Mouse (Mus musculus) forebrain, embryonic 12.5 days (tissue): Measurements from ENCODE around the gene Rnf144b. TPM values are rescaled to one million over a fixed set of nuclear protein-coding genes. Genes with fewer than 3 reads are reported as not detected.

ENCODE experiments used
- ATAC-seq: fragments of 200-750 bp; cut with Nextera tagmentation; 2 replicates; pipeline ENCODE4 v1.8.0; 2017; ENCODE audit warnings: moderate TSS enrichment; ENCODE audit not compliant: low FRiP score
- H3K27ac ChIP-seq: fragments of 300-500 bp; sonication (generic); 2 replicates; pipeline ENCODE4 v1.5.1; 2016; ENCODE audit warnings: mild to moderate bottlenecking
- H3K27me3 ChIP-seq: fragments of 300-500 bp; sonication (generic); 2 replicates; pipeline ENCODE4 v1.6.1; 2016; ENCODE audit warnings: mild to moderate bottlenecking
- H3K36me3 ChIP-seq: fragments of 300-500 bp; sonication (generic); replicated peaks from 2 replicates; pipeline ENCODE4 v1.6.1; 2016; ENCODE audit warnings: mild to moderate bottlenecking
- H3K4me1 ChIP-seq: fragments of 300-500 bp; sonication (generic); 2 replicates; pipeline ENCODE4 v1.6.1; 2016
- H3K4me2 ChIP-seq: fragments of 300-500 bp; sonication (generic); 2 replicates; pipeline ENCODE4 v1.6.1; 2016; ENCODE audit warnings: mild to moderate bottlenecking, moderate library complexity
- H3K4me3 ChIP-seq: fragments of 300-500 bp; sonication (generic); replicated peaks from 2 replicates; pipeline ENCODE4 v1.5.1; 2016; ENCODE audit warnings: mild to moderate bottlenecking
- H3K9ac ChIP-seq: fragments of 300-500 bp; sonication (generic); 2 replicates; pipeline ENCODE4 v1.6.1; 2016; ENCODE audit warnings: mild to moderate bottlenecking
- H3K9me3 ChIP-seq: fragments of 300-500 bp; sonication (generic); 2 replicates; pipeline ENCODE4 v1.6.1; 2016
- WGBS: fragments of 180-500 bp; shearing (Covaris S2); methylation state at CpG from one replicate; pipeline ENCODE4 v1.1.7; 2016; 5-methylcytosine and 5-hydroxymethylcytosine counted together
- polyA plus RNA-seq: library from polyadenylated mRNA; unstranded; fragments of >200 nt; fragmentation: Nextera tagmentation; extraction: Ambion mirVana; gene quantifications from 2 replicates; pipeline ENCODE4 v1.2.1, GENCODE M21; 2016

Gene Rnf144b
- polyA plus RNA-seq, 1 experiment from 2014 or later: 0.56 TPM

- no peaks in the 10 kb centered on the region for H3K9me3 ChIP-seq
- H3K27me3 ChIP-seq: no peaks in the 10 kb centered on the region
- peak overlapping the region; percentile 73 for H3K4me2 ChIP-seq
- H3K9ac ChIP-seq: peak overlapping the region; percentile 97
- under 1% methylated on average over 25 of the region's 25 CpGs for WGBS
- H3K36me3 ChIP-seq: peaks cover 15% of the 10 kb centered on the region
- H3K4me3 ChIP-seq: peak overlapping the region; percentile 95
- no peak for ATAC-seq
- peaks cover 26% of the 10 kb centered on the region for H3K4me1 ChIP-seq
- peak overlapping the region; percentile 100 for H3K27ac ChIP-seq
Measured at GRCm38 (mm10) chr13:47104856-47105541, 17.5 kb upstream of the Rnf144b start.

DNA sequence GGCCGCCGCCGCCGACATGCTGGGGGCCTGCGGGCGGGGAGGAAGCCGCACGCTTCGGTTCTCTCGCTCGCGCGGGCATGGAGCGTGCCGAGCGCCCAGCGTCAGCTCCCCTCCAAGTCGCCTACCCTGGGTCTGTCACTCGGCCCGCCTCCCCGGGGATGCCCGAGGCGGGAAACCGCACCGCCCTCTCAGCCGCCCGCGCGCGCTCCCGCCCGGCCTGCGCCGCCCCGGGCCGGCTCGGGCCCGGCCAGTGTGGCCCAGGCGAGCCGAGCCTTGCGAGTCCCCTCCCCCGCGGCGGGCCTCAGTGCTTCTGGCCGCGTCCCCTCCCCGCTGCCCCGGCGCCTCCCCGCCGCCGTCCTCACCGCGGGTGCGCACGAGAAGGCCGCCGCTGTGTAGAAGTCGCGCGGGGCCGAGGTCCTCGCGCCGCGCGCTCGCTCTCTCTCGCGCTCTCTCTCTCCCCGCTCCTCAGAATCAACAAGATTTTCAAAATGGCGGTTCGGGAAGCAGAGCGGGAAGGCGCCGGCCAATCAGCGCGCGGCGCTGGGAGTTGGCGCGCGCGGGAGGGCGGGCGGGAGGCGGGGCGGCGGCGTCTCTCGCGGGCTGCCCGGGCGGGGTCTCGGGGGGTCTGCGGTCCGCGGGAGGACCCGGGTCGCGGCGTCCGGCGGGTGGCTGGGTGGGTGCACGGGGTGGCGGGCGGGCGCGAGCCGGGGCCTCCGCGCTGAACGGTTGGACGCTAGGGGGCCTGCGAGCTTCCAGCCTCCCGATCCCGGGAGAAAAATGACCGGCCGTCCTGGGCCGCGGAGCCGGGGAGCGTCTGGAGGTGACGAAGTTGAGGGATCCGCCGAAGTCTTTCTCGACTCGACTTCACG is 16.5 kb upstream of the Rnf144b start, which contains the start of gene Dek:
Dek (minus strand) TSS at position 491 of the 869 bp plus-strand sequence.
- Histone ChIP-seq H3K4me1 (peaks cover 26% of the 10 kb centered on the region), H3K4me3 (peak within 1 kb of the TSS; percentile 95), H3K9me3 (no peaks in the 10 kb centered on the region), H3K9ac (peak within 1 kb of the TSS; percentile 97), H3K36me3 (peaks cover 9% of the 10 kb centered on the region), H3K27me3 (no peaks in the 10 kb centered on the region), H3K27ac (peak within 1 kb of the TSS; percentile 100), H3K4me2 (peak within 1 kb of the TSS; percentile 73)
- ATAC-seq: peak; percentile 93
- under 1% methylated on average over 99 of the region's 129 CpGs for WGBS

- H3K9ac ChIP-seq: peak overlapping the region; percentile 97
- ATAC-seq: peak; percentile 54
- WGBS: under 1% methylated on average over 20 of the region's 20 CpGs
Measured at GRCm38 (mm10) chr13:47106580-47106888, 15.9 kb upstream of the Rnf144b start.

GRCm38 (mm10) chr13:47109239-47109638 is 13.2 kb upstream of the Rnf144b start:
- H3K27ac ChIP-seq: no peak overlapping the region
- H3K27me3 ChIP-seq: no peaks in the 10 kb centered on the region
- no peak for ATAC-seq
- H3K9ac ChIP-seq: no peak overlapping the region
- H3K36me3 ChIP-seq: no peaks in the 10 kb centered on the region
- no peaks in the 10 kb centered on the region for H3K9me3 ChIP-seq
- no peak overlapping the region for H3K4me2 ChIP-seq
- WGBS: 76% methylated on average over 2 of the region's 2 CpGs
- H3K4me3 ChIP-seq: no peak overlapping the region
- peaks cover 12% of the 10 kb centered on the region for H3K4me1 ChIP-seq

More at GRCm38 (mm10) chr13:47106580-47106888, 15.9 kb upstream of the Rnf144b start:
- Histone ChIP-seq H3K9me3 (no peaks in the 10 kb centered on the region), H3K27ac (peak overlapping the region; percentile 100), H3K4me3 (peak overlapping the region; percentile 95), H3K4me1 (peaks cover 26% of the 10 kb centered on the region), H3K4me2 (peak overlapping the region; percentile 73), H3K27me3 (no peaks in the 10 kb centered on the region), H3K36me3 (0 out of 2 replicates have a peak, but pooled peaks cover 4% of the 10 kb centered on the region)

- WGBS: 82% methylated on average over 3 of the region's 3 CpGs
- no peak overlapping the region for H3K27ac ChIP-seq
- H3K4me2 ChIP-seq: no peak overlapping the region
- H3K36me3 ChIP-seq: no peaks in the 10 kb centered on the region
- no peak overlapping the region for H3K9ac ChIP-seq
- no peak for ATAC-seq
- H3K9me3 ChIP-seq: no peaks in the 10 kb centered on the region
- no peak overlapping the region for H3K4me3 ChIP-seq
- peaks cover 10% of the 10 kb centered on the region for H3K4me1 ChIP-seq
- no peaks in the 10 kb centered on the region for H3K27me3 ChIP-seq
Measured at GRCm38 (mm10) chr13:47111185-47111584, 11.3 kb upstream of the Rnf144b start.

GRCm38 (mm10) chr13:47112056-47112455 is 10.4 kb upstream of the Rnf144b start:
- Histone ChIP-seq H3K9ac (no peak overlapping the region), H3K4me2 (no peak overlapping the region), H3K36me3 (no peaks in the 10 kb centered on the region), H3K27ac (no peak overlapping the region), H3K4me3 (no peak overlapping the region), H3K4me1 (peaks cover 5% of the 10 kb centered on the region), H3K27me3 (no peaks in the 10 kb centered on the region), H3K9me3 (no peaks in the 10 kb centered on the region)
- WGBS: 86% methylated on average over 3 of the region's 3 CpGs
- no peak for ATAC-seq

GRCm38 (mm10) chr13:47112924-47113323 is 9.5 kb upstream of the Rnf144b start:
- no peak for ATAC-seq
- WGBS: 70% methylated on average over 3 of the region's 3 CpGs
- Histone ChIP-seq H3K27me3 (no peaks in the 10 kb centered on the region), H3K4me3 (no peak overlapping the region), H3K4me1 (no peaks in the 10 kb centered on the region), H3K9ac (no peak overlapping the region), H3K9me3 (no peaks in the 10 kb centered on the region), H3K36me3 (no peaks in the 10 kb centered on the region), H3K27ac (no peak overlapping the region), H3K4me2 (no peak overlapping the region)

GRCm38 (mm10) chr13:47116000-47116399 is 6.5 kb upstream of the Rnf144b start:
- Histone ChIP-seq H3K36me3 (no peaks in the 10 kb centered on the region), H3K9ac (no peak overlapping the region), H3K27me3 (peaks cover 12% of the 10 kb centered on the region; the same call in 1 of the 2 replicates), H3K27ac (no peak overlapping the region), H3K4me1 (no peaks in the 10 kb centered on the region), H3K9me3 (no peaks in the 10 kb centered on the region), H3K4me2 (no peak overlapping the region), H3K4me3 (no peak overlapping the region)
- ATAC-seq: no peak
- 87% methylated on average over 3 of the region's 3 CpGs for WGBS

GRCm38 (mm10) chr13:47121333-47121889 is 1.0 kb upstream of the Rnf144b start:
- ATAC-seq: no peak
- WGBS: 33% methylated on average over 12 of the region's 12 CpGs

GRCm38 (mm10) chr13:47124449-47124848 is 2.0 kb downstream of the Rnf144b start:
- Histone ChIP-seq H3K4me3 (no peak overlapping the region), H3K36me3 (no peaks in the 10 kb centered on the region), H3K9me3 (no peaks in the 10 kb centered on the region), H3K27ac (no peak overlapping the region), H3K4me2 (no peak overlapping the region), H3K27me3 (peaks cover 45% of the 10 kb centered on the region), H3K9ac (no peak overlapping the region), H3K4me1 (peaks cover 15% of the 10 kb centered on the region)
- no peak for ATAC-seq
- 45% methylated on average over 3 of the region's 3 CpGs for WGBS

More at GRCm38 (mm10) chr13:47121333-47121889, 1.0 kb upstream of the Rnf144b start:
- H3K27me3 ChIP-seq: peaks cover 45% of the 10 kb centered on the region
- H3K9ac ChIP-seq: no peak overlapping the region
- no peaks in the 10 kb centered on the region for H3K36me3 ChIP-seq
- peaks cover 15% of the 10 kb centered on the region for H3K4me1 ChIP-seq
- H3K27ac ChIP-seq: no peak overlapping the region
- H3K4me2 ChIP-seq: peak overlapping the region; percentile 98
- no peak overlapping the region for H3K4me3 ChIP-seq
- no peaks in the 10 kb centered on the region for H3K9me3 ChIP-seq

- ATAC-seq: no peak
- 89% methylated on average over 6 of the region's 6 CpGs for WGBS
- no peaks in the 10 kb centered on the region for H3K9me3 ChIP-seq
Measured at GRCm38 (mm10) chr13:47124986-47125385, 2.5 kb downstream of the Rnf144b start.

GRCm38 (mm10) chr13:47125595-47125994 is 3.1 kb downstream of the Rnf144b start:
- no peaks in the 10 kb centered on the region for H3K9me3 ChIP-seq
- H3K36me3 ChIP-seq: no peaks in the 10 kb centered on the region
- no peak overlapping the region for H3K9ac ChIP-seq
- ATAC-seq: no peak
- no peak overlapping the region for H3K4me2 ChIP-seq
- peaks cover 37% of the 10 kb centered on the region for H3K27me3 ChIP-seq
- H3K4me3 ChIP-seq: no peak overlapping the region
- peaks cover 15% of the 10 kb centered on the region for H3K4me1 ChIP-seq
- H3K27ac ChIP-seq: no peak overlapping the region
- WGBS: 85% methylated on average over 5 of the region's 5 CpGs

More at GRCm38 (mm10) chr13:47124986-47125385, 2.5 kb downstream of the Rnf144b start:
- H3K4me3 ChIP-seq: no peak overlapping the region
- H3K4me2 ChIP-seq: no peak overlapping the region
- peaks cover 41% of the 10 kb centered on the region for H3K27me3 ChIP-seq
- H3K9ac ChIP-seq: no peak overlapping the region
- no peaks in the 10 kb centered on the region for H3K36me3 ChIP-seq
- no peak overlapping the region for H3K27ac ChIP-seq
- H3K4me1 ChIP-seq: peaks cover 15% of the 10 kb centered on the region
